Mouse (Mus musculus): Measurements from ENCODE around the gene Hnrnpul1.

The Hnrnpul1 gene

DNA sequence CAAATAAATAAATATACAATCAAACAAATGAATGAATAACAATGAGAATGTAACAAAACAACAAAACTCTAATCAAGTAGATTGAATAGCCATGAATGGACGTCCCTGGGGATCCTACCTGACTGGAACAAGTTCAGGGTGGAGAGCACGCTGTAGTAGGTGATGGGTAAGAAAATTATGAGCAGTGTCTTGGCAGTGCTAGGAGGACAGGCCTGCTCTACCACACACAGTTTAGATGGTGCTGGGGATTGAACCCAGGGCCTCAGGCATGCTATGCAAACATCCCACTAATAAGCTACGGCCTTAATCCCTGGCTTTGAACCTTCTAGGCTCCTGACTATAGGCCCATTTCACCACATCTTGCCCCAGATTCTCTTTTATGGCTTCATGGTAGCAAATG, 37.1 kb downstream of the Hnrnpul1 start:
- no peak for DNase-seq

DNA sequence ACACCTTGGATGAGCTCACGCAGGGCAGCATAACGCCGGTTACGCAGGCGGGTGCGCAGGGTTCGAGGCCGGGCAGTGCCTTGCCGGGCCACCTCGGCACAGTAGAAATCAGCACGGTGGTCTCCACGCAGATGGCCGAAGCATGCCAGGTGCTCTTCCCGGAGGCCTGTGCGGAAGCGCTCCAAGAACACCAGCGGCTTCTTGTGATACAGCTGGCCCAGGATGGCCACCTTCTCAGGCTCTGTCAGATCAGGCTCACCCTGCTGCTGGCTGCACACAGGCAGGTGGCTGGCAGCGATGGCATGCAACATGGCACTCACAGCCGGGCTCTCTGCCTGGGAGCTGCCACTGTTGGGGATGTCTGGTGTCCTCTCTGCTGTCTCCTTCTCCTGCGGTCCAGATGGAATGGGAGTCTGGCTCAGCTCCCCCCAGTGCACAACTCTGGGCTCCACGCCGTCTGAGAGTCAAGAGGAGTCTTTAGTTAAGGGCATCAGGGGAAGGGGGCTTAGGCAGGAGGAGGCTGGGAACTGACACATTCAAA, 38.8 kb downstream of the Hnrnpul1 start:
- no peak for DNase-seq

DNA sequence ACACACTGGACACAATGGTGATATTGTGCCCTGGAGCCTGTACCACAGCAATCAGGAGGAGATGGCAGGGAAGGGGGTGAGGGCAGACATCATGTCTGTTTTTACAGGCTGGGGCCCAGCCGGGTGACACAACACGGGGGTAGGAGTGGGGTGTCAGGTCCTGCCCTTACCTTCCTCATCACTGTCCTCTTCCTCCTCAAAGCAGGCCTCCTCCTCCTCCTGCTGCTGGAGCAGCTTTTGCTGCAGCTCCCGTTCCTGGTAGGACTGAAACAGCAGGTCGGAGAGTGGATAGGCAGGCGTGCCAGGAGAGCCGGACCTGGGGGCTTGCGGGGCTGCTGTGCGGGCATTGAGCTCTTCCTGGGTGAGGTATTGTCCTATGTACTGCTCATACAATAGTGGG, 40.0 kb downstream of the Hnrnpul1 start:
- no peak for DNase-seq

DNA sequence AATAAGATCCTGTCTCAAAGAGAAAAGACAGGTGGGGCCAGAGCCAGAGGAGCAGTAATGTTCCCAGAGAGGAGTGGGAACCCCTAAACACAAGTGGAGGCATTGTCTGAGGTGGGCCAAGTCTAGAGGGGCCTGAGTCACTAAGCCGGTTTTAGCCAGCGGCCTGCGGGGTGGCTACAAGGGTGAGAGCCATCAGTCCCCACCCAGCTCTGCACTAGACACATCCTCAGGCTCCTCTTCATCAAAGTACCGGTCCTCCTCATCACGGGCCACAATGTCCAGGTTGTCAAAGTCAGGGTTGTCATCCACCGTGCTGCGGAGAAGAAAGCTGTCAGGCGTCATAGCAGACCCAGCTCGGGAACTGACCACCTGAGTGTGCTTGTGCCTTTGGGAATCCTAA, 41.8 kb downstream of the Hnrnpul1 start:
- no peak for DNase-seq

DNA sequence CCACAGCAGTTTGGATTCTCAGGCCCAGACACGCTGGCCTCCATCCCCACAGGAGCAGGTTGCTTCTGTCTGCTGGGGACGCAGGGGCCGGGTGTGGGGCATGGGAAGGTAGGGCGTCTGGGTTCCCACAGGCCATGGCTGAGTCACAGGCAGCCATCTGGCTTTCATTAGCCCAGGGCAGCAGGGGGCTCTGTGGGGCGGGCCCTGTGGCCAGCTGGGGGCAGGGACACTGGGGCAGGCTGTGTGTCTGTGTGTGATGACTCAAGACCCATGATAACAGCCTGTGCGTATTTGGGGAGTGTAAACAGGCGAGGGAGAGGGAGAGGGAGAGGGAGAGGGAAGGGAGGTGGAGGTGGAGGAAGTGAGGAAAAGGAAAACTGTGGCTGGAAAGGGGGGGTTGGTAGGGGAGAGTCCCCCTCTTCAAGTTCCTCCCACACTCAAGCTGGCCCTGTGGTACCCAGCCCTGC, 42.8 kb downstream of the Hnrnpul1 start:
- no peak for DNase-seq

DNA sequence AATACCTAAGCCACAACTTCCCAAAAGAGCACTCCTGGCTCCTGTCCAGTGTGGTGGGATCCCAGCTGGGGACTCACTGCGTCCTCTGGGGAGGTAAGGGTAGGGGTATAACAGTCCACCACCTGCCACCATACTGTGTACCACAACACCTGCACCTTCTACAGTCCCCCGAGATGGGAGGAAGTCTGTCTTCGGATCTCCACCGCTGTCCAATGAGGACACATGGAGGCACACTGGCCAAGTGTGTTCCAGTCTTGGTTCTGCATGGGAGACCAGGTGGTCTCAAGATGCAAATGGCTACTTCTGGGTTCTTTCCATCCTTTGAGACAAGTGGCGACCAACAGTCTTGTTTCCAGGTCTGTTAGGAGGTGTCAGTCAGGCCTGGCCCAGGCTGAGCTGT, 43.4 kb downstream of the Hnrnpul1 start:
- DNase-seq = no peak

DNA sequence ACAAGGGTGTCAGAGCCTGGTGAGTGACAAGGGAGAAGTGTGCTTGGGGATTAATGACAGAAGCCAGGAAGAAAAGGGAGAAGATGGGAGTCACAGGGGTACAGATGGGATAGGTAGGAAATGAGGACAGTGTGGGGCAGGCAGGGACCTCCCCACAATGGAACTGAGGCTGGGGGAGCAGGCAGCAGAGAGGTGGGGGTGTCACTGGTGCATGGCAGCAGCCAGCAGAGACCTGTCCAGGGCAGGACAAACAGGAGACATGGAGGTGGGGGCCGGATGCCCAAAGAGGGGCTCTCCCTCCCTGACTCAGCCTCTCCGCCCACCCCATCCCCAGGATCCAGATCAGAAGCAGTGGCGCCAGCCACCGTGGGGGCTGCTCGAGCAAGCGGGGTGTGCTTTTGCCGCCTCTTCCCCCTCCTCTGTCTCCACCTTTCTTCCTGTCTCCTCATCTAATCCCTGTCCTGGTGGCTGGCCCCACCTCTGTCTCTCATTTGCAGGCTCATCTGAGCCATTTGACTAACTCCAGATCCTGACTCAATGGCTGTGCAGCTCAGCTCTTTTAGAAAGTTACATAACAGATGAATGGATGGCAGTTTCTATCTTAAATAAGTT, 43.9 kb downstream of the Hnrnpul1 start:
- peak; percentile 70 for DNase-seq

DNA sequence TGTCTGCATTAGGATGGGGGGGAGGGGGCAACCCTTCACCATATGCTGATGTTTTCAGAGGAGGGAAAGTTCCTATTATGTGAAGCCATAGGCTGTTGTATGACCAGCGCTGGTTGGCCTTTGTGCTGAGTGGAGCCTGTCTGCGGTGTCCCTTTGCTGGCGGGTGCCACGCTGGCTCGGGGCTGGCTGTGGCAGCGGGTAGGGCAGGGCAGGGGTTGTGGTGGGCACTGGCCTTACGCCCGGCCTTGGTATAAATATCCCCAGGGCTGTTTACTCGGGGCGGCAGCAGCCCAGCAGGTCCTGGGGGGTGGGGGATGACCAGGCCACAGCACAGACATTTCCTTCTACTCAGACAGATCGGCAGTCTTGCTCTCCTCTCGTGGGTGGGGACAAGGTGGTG, 44.6 kb downstream of the Hnrnpul1 start:
- DNase-seq = no peak

DNA sequence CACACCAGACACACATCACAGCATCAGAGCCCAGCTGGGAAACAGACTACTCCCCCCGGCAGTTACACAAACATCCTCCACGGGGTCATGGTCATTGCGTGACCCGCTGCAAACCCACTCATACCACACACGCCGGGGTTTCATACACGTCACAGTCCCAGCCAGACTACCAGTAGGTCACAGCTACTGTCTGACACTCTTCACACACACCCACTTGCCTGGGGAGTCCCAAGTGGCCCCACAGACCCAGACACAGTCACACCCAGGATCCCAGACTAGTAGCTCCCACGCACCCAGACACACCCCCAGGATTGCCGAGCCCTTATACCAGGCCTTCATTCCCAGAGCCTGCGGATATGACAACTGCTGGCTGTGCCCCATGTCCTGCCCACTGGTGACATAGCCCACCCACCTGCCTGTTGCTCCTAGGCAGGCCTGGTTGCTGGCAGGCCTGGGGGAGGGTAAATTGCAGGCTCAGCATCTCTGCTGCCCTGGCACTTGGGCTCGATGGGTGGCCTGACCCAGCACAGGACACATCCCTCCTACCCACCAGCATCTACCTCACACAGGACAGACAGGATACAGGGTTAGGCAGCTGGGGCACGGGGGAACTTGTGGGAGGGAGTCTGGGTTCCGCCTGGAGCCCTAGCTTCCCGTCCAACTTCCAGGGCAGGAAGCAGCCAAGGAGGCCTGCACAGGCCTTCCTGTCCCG, 46.8 kb downstream of the Hnrnpul1 start:
- DNase-seq = no peak

DNA sequence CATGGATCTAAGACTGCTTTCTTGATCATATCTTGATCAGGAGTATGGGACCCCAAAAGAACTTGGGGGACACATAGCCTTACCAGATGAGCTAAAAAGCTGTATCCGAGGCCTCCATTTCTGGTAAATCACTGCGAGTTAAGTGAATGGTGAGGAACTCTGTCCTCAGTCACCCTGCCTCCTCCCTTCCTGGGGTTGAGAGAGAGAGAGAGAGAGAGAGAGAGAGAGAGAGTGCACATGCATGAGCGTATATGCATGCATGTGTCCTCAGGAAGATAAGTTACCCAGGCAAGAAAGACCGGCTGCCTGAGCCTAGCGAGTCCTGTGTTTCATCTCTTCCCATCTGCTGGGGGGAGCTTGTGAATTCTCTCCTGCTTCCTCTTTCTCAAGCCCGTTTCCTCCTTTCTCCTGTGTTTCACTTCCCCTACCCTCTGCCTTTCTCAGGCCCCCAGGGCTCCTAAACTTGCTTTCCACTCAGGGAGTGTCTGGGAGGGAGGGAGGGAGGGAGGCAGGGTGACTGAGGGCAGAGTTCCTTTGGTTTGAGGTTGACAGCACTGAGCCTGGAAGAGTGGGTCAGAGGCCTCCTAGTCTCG, 47.9 kb downstream of the Hnrnpul1 start:
- DNase-seq = no peak

DNA sequence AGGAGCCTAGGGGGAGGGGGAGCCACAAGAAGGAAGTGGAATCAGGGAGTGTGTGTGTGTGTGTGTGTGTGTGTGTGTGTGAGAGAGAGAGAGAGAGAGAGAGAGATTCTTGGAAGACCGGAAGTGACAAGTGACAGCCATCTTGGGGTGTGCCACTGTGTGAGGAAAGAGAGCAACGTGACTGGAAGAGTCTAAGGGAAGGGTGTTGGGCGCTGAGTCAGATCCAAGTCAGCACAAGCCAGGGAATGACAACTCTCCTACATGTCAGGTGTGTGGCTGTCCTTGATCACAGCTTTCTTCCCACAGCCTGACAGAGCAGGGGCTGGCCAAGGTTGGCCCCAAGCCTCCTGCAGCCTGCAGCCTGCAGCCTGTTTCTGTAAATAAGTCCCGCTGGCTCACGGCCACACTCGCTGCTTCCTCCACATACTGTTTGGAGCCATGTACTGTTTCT, 48.7 kb downstream of the Hnrnpul1 start:
- no peak for DNase-seq

DNA sequence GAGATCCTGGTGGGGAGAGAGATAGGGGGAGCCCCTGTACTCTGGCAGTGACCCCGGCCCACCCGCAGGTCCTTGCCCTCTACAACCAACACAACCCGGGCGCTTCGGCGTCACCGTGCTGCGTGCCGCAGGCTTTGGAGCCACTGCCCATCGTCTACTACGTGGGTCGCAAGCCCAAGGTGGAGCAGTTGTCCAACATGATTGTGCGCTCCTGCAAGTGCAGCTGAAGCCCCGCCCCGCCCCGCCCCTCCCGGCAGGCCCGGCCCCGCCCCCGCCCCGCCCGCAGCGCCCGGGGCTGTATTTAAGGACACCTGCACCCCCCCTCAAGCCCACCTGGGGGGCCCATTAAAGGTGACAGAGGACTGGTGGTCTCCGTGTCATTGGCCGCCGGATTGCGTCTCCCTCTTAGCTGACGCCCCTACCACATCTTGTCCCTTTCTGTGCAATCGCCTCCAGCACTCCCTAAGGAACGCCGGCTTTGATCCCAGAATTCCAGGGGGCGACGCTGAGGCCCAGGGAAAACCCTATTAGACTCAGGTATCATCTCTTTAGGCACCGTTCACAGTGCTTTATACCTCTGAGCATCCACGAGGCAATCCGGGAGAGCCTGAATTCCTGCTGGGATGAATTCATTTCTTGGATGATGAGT, 49.7 kb downstream of the Hnrnpul1 start:
- DNase-seq = no peak

DNA sequence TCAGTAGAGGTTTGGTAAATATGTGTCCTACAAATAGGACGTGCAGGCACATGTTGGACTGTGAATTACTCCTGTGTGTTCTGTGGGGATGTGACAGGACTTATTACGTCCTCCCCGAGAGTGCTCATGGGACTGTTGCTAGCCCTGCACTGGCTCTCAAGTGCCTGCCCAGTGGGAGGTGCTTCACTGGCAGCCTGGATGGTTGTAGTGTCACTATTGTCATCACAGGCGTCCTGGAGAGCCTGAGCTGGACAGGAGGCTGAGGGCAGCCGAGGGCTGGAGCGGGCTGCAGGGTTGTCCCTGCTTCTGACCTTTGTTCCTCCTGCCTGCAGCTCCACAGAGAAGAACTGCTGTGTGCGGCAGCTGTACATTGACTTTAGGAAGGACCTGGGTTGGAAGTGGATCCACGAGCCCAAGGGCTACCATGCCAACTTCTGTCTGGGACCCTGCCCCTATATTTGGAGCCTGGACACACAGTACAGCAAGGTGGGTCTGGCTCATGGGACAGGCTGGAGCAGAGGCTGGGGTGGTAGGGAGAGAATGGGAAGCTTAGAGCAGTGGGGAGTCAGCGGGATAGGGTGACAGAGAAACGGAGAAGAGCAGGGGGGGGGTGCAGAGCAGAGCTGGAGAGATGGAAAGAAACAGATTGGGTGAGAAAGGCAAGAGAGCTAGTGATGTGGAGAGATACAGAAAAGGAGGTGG, 50.6 kb downstream of the Hnrnpul1 start:
- no peak for DNase-seq

DNA sequence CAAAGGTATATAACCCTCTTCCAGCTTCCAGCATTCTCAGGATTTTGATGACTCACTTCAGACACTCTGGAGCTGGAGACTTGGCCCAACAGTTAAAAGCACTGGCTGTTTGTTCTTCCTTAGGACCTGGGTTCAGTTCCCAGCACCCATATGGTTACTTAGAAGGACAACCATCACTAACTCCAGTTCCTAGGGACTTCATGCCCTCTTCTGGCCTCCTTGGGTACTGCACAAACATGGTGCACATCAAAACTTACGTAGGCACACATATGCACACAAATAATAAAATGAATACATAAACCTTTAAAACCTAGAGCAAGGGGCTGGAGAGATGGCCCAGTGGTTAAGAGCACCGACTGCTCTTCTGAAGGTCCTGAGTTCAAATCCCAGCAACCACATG, 52.2 kb downstream of the Hnrnpul1 start:
- no peak for DNase-seq

DNA sequence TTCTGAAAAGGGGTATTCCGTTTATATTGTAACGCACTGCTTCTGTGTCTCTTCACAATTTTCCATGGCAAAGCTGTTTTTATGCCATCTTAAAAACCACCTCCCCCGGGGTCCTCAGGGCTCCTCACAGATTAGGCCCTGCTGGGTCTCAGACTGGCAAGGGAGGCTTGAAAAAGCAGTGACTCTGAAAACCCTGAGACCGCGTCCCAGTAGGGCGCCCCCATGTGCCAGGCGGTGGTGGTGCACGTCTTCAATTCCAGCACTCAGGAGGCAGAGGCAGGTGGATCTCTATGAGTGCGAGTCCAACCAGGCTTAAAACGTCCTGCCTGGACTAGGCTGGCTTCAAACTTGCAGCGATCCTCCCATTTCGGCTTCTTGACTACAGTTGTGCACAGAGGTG, 53.8 kb downstream of the Hnrnpul1 start:
- DNase-seq = no peak

DNA sequence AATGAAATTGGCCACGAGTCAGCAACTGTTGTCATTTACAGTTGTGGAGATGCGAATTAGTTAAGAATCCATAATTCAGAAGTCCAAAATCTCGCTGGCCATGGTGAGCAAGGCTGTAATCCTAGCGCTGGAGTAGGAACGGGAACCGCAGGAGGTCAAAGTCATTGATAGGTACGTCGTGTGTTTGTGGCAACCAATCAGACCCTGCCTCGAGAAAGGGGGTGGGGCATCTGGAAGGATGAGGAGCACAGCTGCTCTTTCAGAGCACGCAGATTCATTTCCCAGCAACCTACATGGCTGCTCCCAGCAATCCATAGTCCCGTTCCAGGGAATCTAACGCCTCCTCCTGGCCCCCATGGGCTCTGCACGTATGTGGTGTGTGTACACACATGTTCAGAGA, 54.7 kb downstream of the Hnrnpul1 start:
- no peak for DNase-seq

DNA sequence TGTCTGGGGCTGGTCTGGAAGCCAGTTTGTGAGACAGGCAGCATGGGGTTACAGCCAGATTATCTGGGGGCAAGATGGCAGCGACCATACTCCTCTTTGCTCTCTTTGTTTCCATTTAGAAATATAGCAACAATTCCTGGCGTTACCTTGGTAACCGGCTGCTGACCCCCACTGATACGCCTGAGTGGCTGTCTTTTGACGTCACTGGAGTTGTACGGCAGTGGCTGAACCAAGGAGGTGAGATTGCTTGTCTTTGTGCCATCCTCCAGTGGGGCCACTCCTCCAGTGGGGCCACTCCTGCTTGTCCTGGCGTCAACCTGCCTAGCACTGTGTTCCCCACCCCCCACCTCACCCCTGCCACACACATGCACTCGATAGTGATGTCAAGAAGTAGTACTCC, 60.5 kb downstream of the Hnrnpul1 start:
- no peak for DNase-seq

DNA sequence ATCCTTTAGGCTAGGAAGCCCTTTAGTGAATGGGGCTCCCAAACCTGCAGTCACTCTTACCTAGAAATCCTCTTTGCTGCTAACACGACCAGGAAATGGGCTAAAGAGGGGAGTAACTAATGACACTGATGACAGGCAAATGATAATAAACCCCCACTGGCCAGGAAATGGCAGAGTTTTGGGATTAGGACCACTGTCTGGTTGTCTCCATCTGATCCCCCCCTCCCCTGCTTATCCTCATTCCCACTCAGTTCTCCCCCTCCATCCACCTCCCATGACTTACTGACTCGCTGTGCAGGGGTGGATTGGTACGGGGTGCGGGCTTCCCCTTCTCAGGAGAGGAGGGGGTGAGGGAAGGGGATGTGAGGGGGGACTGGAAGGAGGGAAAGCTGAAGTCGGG, 64.5 kb downstream of the Hnrnpul1 start:
- DNase-seq = no peak

DNA sequence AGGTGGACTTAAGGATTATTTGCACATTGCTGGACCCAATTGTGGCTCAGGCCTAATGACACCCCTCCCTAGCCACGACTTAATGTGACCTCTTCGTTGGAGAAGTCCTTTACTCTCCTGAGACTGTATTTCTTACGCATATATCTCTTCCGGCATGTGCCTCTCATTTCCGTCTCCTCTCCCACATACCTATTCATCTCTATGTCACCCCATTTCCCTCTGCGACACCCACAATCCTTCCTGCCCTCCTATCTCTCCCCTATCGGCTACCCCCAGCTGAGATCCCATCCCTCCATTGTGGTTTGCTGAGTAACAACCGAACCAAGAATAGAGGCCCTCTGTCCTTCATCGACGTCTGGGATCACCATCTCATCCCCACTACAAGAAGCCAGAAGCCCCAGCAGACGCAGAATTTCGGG, 64.9 kb downstream of the Hnrnpul1 start:
- DNase-seq = no peak

DNA sequence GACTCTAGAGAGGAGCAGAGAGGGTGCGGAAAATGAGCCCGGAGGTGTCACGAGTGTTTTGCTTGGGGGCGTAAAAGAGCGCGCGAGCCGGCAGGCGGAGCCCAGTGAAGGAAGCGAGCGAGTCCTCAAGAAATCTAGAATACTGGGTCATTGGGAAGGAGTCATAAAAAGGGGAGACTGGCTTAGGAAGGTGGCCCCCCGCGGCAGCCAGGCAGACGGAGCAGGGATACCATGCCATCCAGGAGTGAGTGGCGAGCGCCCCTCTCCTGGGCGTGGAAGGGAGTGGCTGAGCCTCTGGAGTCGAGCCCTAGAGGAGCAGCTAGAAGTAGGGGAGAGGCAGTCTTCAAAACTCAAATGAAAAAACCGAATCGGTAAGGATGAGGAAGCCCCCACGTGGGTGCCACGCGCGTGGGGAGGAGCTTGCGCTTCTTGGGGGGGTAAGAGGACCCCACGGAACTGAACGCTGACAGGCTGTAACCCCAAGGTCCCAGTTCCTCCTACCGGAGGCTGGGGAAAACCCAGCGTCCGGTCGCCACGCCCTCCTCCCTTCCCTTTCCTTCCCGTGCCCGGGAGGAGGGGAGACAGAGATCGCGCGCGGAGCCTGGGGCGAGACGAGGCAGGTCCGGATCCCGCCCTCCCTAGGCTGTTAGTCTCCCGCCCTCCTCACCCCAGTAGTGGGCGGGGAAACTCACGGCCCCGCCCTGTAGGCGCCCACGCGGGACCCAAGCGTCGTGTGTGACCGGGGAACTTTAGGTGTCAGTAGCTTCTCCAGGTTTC, 65.6 kb downstream of the Hnrnpul1 start:
- DNase-seq = no peak

DNA sequence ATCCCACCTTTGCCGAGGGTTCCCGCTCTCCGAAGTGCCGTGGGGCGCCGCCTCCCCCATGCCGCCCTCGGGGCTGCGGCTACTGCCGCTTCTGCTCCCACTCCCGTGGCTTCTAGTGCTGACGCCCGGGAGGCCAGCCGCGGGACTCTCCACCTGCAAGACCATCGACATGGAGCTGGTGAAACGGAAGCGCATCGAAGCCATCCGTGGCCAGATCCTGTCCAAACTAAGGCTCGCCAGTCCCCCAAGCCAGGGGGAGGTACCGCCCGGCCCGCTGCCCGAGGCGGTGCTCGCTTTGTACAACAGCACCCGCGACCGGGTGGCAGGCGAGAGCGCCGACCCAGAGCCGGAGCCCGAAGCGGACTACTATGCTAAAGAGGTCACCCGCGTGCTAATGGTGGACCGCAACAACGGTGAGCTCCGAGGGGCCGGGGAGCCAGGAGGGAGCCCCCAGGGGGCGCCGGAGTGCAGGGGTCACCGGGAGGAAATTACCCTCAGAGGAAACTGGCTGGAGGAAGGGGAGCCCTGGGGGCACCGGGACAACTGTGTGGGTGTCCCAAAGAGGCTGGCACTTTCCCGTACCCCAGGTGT, 66.7 kb downstream of the Hnrnpul1 start:
- no peak for DNase-seq

Measured in right cerebral cortex, postnatal 25 days (tissue).